Mouse (Mus musculus): Measurements from ENCODE around the gene Epor. TPM values are rescaled to one million over a fixed set of nuclear protein-coding genes. Genes with fewer than 3 reads are reported as not detected.
A peak's percentile ranks its signal among the peaks of the same experiment; 100 is the strongest.

Gene Epor
- polyA plus RNA-seq, 1 experiment, result 80.2 TPM

- peaks cover 5% of the 10 kb centered on the region for H3K27me3 ChIP-seq (ENCODE audit: control insufficient read depth)
- H3K4me1 ChIP-seq (ENCODE audit: control insufficient read depth), result peaks cover 23% of the 10 kb centered on the region
- no peak overlapping the region for H3K4me3 ChIP-seq (replicated peaks)
- H3K9me3 ChIP-seq (ENCODE audit: control insufficient read depth, low read length), result peaks cover 8% of the 10 kb centered on the region
- TF ChIP-seq TAL1 (IDR thresholded peaks at IDR 0.05; ENCODE audit: low read length), result no peak
- no peak for TF ChIP-seq GATA1 (IDR thresholded peaks at IDR 0.05; ENCODE audit: low read length)
- H3K36me3 ChIP-seq (ENCODE audit: control insufficient read depth), result peaks cover 5% of the 10 kb centered on the region
Measured at GRCm38 (mm10) chr9:21924099-21924493, 39.2 kb downstream of the Epor start.

DNA sequence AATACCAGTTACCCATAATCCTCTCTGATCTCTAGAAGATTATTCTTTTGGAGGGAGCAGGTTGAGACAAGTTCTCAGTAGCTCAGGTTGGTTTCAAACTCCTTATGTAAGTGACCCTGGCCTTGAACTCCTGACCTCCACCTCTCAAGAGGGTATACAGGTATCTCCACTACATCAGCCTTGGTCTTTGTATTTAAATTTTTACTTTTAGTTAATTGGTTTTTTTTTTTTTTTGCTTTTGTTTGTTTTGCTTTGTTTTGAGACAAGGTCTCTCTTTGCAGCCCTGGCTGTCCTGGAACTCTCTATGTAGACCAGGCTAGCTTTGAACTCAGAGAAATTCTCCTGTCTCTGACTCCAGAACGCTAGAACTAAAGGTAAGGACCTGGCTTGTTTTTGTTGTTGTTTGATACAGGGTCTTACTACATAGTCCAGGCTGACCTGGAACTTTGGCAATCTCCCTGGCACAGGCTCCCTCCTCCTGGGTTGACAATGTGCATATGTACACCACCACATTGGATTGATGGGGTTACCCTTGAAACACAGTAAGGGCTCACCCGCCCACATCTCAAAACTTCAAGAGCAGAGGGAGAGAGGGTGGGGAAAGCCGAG is 39.7 kb downstream of the Epor start:
- peaks cover 26% of the 10 kb centered on the region for H3K4me1 ChIP-seq (ENCODE audit: control insufficient read depth)
- H3K27me3 ChIP-seq (ENCODE audit: control insufficient read depth), result peaks cover 5% of the 10 kb centered on the region
- H3K36me3 ChIP-seq (ENCODE audit: control insufficient read depth), result peaks cover 5% of the 10 kb centered on the region
- TF ChIP-seq GATA1 (IDR thresholded peaks at IDR 0.05; ENCODE audit: low read length) (no peak), TAL1 (IDR thresholded peaks at IDR 0.05; ENCODE audit: low read length) (no peak)
- H3K4me3 ChIP-seq (replicated peaks), result no peak overlapping the region
- H3K9me3 ChIP-seq (ENCODE audit: control insufficient read depth, low read length), result peaks cover 8% of the 10 kb centered on the region

DNA sequence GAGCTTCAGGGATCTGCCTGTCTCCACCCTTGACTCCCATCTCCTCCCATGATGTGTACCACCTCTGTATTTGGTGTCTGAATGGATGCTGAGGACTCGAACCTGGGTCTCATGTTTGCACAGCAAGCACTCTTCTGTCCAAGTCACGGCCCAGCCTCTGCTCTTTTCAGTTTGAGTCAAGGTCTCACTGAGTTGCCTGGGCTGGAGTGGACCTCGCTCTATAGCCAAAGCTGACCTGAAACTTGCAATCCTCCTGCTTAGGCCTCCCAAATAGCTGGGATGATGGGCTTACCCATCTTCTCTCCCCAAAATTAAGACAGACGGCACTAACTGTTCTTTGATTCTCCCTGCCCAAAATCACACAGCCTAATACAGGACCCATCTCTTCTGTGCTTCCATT is 40.3 kb downstream of the Epor start:
- TF ChIP-seq TAL1 (IDR thresholded peaks at IDR 0.05; ENCODE audit: low read length) (no peak), GATA1 (IDR thresholded peaks at IDR 0.05; ENCODE audit: low read length) (no peak)
- H3K4me1 ChIP-seq (ENCODE audit: control insufficient read depth), result peaks cover 32% of the 10 kb centered on the region
- peaks cover 5% of the 10 kb centered on the region for H3K27me3 ChIP-seq (ENCODE audit: control insufficient read depth)
- H3K9me3 ChIP-seq (ENCODE audit: control insufficient read depth, low read length), result peaks cover 8% of the 10 kb centered on the region
- peaks cover 5% of the 10 kb centered on the region for H3K36me3 ChIP-seq (ENCODE audit: control insufficient read depth)
- H3K4me3 ChIP-seq (replicated peaks), result no peak overlapping the region

DNA sequence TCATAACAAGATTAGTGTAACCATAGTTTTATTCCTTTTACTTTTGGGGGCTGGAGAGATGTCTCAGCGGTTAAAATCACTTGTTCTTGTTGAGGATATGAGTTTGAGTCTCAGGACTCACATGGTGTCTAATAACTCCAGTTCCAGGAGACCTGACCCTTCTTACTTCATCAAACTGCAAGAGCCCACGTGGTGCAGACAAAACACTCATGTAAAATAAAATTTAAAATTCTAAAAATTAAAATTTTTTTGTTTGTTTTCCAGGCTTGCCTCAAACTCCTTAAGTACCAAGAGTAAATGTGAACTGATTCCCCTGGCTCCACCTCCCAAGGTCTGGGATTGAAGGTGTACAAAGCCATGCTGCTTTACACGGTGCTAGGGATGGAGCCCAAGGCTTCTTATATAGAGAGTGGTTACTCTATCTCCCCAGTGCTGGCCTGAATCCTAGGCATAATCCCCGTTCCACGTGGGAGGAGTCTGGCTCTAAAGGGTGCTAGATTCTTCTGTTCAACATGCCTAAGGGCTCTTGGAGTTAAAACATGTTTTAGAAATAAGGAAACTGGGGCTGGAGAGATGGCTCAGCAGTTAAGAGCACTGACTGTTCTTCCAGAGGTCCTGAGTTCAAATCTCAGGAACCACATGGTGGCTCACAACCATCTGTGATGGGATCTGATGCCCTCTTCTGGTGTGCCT is 44.5 kb downstream of the Epor start:
- H3K4me1 ChIP-seq (ENCODE audit: control insufficient read depth), result peaks cover 21% of the 10 kb centered on the region
- TF ChIP-seq TAL1 (IDR thresholded peaks at IDR 0.05; ENCODE audit: low read length) (no peak), GATA1 (IDR thresholded peaks at IDR 0.05; ENCODE audit: low read length) (no peak)
- H3K27me3 ChIP-seq (ENCODE audit: control insufficient read depth), result peaks cover 32% of the 10 kb centered on the region
- H3K4me3 ChIP-seq (replicated peaks), result no peak overlapping the region
- H3K9me3 ChIP-seq (ENCODE audit: control insufficient read depth, low read length), result peaks cover 8% of the 10 kb centered on the region
- H3K36me3 ChIP-seq (ENCODE audit: control insufficient read depth), result peaks cover 5% of the 10 kb centered on the region

DNA sequence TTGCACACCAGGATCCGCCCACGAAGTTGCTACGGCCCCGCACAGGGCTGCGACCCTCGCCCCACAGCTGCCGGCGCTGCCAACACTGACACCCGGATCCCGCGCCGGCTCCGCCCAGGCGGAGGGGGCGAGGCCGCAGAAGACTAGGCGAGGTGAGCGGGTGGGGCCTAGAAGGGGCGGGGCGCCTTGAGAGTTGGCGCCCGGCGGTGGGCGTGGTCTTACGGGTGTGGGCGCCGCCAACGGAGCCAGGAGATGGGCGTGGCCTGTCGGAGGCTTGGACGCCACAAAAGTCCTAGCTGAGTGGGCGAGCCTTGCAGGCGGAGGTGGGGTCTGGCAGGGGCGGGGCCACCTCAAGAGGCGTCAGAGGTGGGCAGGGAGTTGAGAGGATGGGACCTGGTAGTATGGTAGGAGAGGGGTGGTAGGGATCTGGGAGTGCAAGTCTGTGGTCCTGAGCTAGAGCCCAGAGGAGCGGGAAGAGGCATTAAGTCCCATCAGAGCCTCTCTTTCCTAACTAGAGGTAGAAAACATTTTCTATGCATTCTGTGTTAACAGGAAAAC is 45.2 kb downstream of the Epor start, which contains the start of gene Rab3d:
Gene Rab3d, minus strand, starts transcription at position 158 of the 558 bp plus-strand sequence.
- Histone ChIP-seq H3K27me3 (ENCODE audit: control insufficient read depth) (peaks cover 32% of the 10 kb centered on the region), H3K36me3 (ENCODE audit: control insufficient read depth) (peaks cover 5% of the 10 kb centered on the region), H3K4me3 (replicated peaks) (peak within 1 kb of the TSS; percentile 65), H3K9me3 (ENCODE audit: control insufficient read depth, low read length) (peaks cover 8% of the 10 kb centered on the region), H3K4me1 (ENCODE audit: control insufficient read depth) (peaks cover 18% of the 10 kb centered on the region)
- no peak for TF ChIP-seq GATA1 (IDR thresholded peaks at IDR 0.05; ENCODE audit: low read length)
- no peak for TF ChIP-seq TAL1 (IDR thresholded peaks at IDR 0.05; ENCODE audit: low read length)

- TF ChIP-seq TAL1 (IDR thresholded peaks at IDR 0.05; ENCODE audit: low read length), result no peak
- TF ChIP-seq GATA1 (IDR thresholded peaks at IDR 0.05; ENCODE audit: low read length), result no peak
- peak overlapping the region; percentile 65 for H3K4me3 ChIP-seq (replicated peaks)
- peaks cover 5% of the 10 kb centered on the region for H3K36me3 ChIP-seq (ENCODE audit: control insufficient read depth)
- H3K9me3 ChIP-seq (ENCODE audit: control insufficient read depth, low read length), result peaks cover 8% of the 10 kb centered on the region
- peaks cover 32% of the 10 kb centered on the region for H3K27me3 ChIP-seq (ENCODE audit: control insufficient read depth)
- peaks cover 18% of the 10 kb centered on the region for H3K4me1 ChIP-seq (ENCODE audit: control insufficient read depth)
Measured at GRCm38 (mm10) chr9:21917493-21918034, 45.7 kb downstream of the Epor start.

- TF ChIP-seq GATA1 (IDR thresholded peaks at IDR 0.05; ENCODE audit: low read length), result no peak
- no peak for TF ChIP-seq TAL1 (IDR thresholded peaks at IDR 0.05; ENCODE audit: low read length)
- Histone ChIP-seq H3K9me3 (ENCODE audit: control insufficient read depth, low read length) (peaks cover 5% of the 10 kb centered on the region), H3K4me3 (replicated peaks) (peak overlapping the region; percentile 65), H3K27me3 (ENCODE audit: control insufficient read depth) (peaks cover 32% of the 10 kb centered on the region), H3K4me1 (ENCODE audit: control insufficient read depth) (peaks cover 18% of the 10 kb centered on the region), H3K36me3 (ENCODE audit: control insufficient read depth) (peaks cover 5% of the 10 kb centered on the region)
Measured at GRCm38 (mm10) chr9:21916851-21917492, 46.3 kb downstream of the Epor start.

- no peaks in the 10 kb centered on the region for H3K27me3 ChIP-seq (ENCODE audit: control insufficient read depth)
- TF ChIP-seq GATA1 (IDR thresholded peaks at IDR 0.05; ENCODE audit: low read length) (no peak), TAL1 (IDR thresholded peaks at IDR 0.05; ENCODE audit: low read length) (no peak)
- no peak overlapping the region for H3K4me3 ChIP-seq (replicated peaks)
- no peaks in the 10 kb centered on the region for H3K9me3 ChIP-seq (ENCODE audit: control insufficient read depth, low read length)
- H3K4me1 ChIP-seq (ENCODE audit: control insufficient read depth), result no peaks in the 10 kb centered on the region
- H3K36me3 ChIP-seq (ENCODE audit: control insufficient read depth), result no peaks in the 10 kb centered on the region; the same call in 1 of the 2 replicates
Measured at GRCm38 (mm10) chr9:21909474-21910223, 53.7 kb downstream of the Epor start.

Other genes starting within 250 kb of the Epor start
- 0.25 and 0.30 TPM in 2 replicates for gene Ldlr, start 240.0 kb downstream of the Epor start, polyA plus RNA-seq (2012)
- gene Spc24, start 203.2 kb downstream of the Epor start, polyA plus RNA-seq (2012), result 27.4 and 32.7 TPM in 2 replicates
- gene Kank2, start 164.8 kb downstream of the Epor start, polyA plus RNA-seq (2012), result 0.02 and 0.03 TPM in 2 replicates
- 0.16 TPM in 1 of 2 replicates, not detected in the other for gene Angptl8, start 128.0 kb downstream of the Epor start, polyA plus RNA-seq (2012)
- gene Dock6, start 110.9 kb downstream of the Epor start, polyA plus RNA-seq (2012), result 0.06 and 0.08 TPM in 2 replicates
- gene Rab3d, start 45.3 kb downstream of the Epor start, polyA plus RNA-seq (2012), result 0.07 TPM in 2 replicates
- not detected in 2 replicates for gene Ccdc159, start 36.0 kb downstream of the Epor start, polyA plus RNA-seq (2012)
- 0.10 TPM in 2 replicates for gene Tmem205, start 36.0 kb downstream of the Epor start, polyA plus RNA-seq (2012)
- 0.05 and 0.06 TPM in 2 replicates for gene Plppr2, start 26.5 kb downstream of the Epor start, polyA plus RNA-seq (2012)
- 0.32 and 0.37 TPM in 2 replicates for gene Swsap1, start 7.8 kb downstream of the Epor start, polyA plus RNA-seq (2012)
- gene Rgl3, start 25.9 kb upstream of the Epor start, polyA plus RNA-seq (2012), result 0.01 TPM in 1 of 2 replicates, not detected in the other
- gene Ccdc151, start 39.1 kb upstream of the Epor start, polyA plus RNA-seq (2012), result 0.02 TPM in 1 of 2 replicates, not detected in the other
- 9.9 and 10.3 TPM in 2 replicates for gene Prkcsh, start 39.3 kb upstream of the Epor start, polyA plus RNA-seq (2012)
- 0.02 and 0.03 TPM in 2 replicates for gene Elavl3, start 88.5 kb upstream of the Epor start, polyA plus RNA-seq (2012)
- gene Gm49318, start 107.8 kb upstream of the Epor start, polyA plus RNA-seq (2012), result not detected in 2 replicates
- gene Zfp653, start 107.9 kb upstream of the Epor start, polyA plus RNA-seq (2012), result 2.1 and 2.8 TPM in 2 replicates
- 2.7 and 3.0 TPM in 2 replicates for gene Ecsit, start 121.9 kb upstream of the Epor start, polyA plus RNA-seq (2012)
- not detected in 2 replicates for gene Cnn1, start 135.7 kb upstream of the Epor start, polyA plus RNA-seq (2012)
- 12.4 and 16.3 TPM in 2 replicates for gene Elof1, start 153.7 kb upstream of the Epor start, polyA plus RNA-seq (2012)
- 46.6 and 58.8 TPM in 2 replicates for gene Acp5, start 172.2 kb upstream of the Epor start, polyA plus RNA-seq (2012)
- gene Pigyl, start 193.3 kb upstream of the Epor start, polyA plus RNA-seq (2012), result 4.1 and 5.2 TPM in 2 replicates
- not detected in 2 replicates for gene Zfp872, start 224.6 kb upstream of the Epor start, polyA plus RNA-seq (2012)

Measured in erythroblast, embryonic 14.5 days (primary cell).